In genomic region chr11:119909436-119909835, GRCm38 (mm10) we compare ENCODE assay signal across 9 mouse cellular contexts. TPM values are rescaled to one million over a fixed set of nuclear protein-coding genes. Genes with fewer than 3 reads are reported as not detected.
DNase-seq lines count a peak whose midpoint lies in the region; ATAC-seq and TF ChIP-seq lines count a peak whose summit lies in the region.
"Had no signal": no experiment of that assay in that cellular context is flagged by ENCODE, and none has a peak within 500 bp of the region (broad histone marks: within the 10 kb centered on the region; RNA-seq: fewer than 3 reads in every experiment).

No protein-coding gene starts in this region.

- no peak overlapping the region for H3K4me3 ChIP-seq in liver, adult 2 months (ENCODE audit: insufficient read depth, low read depth, low read length)
- no peak overlapping the region for H3K4me3 ChIP-seq in neural tube, embryonic 12.5 days
- H3K4me3 ChIP-seq: erythroblast, embryonic 14.5 days had no signal

- no peak overlapping the region for H3K27ac ChIP-seq in liver, adult 2 months (replicated peaks; ENCODE audit: insufficient read depth, low read depth, low read length)
- no peak overlapping the region for H3K27ac ChIP-seq in neural tube, embryonic 12.5 days

- no peaks in the 10 kb centered on the region for H3K27me3 ChIP-seq in liver, adult 2 months (ENCODE audit: control insufficient read depth, insufficient read depth, low read length)
- H3K27me3 ChIP-seq in neural tube, embryonic 12.5 days (replicated peaks) = no peaks in the 10 kb centered on the region

- H3K9me3 ChIP-seq in neural tube, embryonic 12.5 days = no peaks in the 10 kb centered on the region

- peak; percentile 93 for TF ChIP-seq CTCF in liver, adult 2 months (IDR thresholded peaks at IDR 0.05; ENCODE audit: low read depth, low read length)

- ATAC-seq in inflammation-experienced regulatory T-cells, adult 6 months = peak; percentile 38
- no peak for ATAC-seq in neural tube, embryonic 12.5 days (ENCODE audit: low FRiP score, low read depth)

- no peak overlapping the region for H3K9ac ChIP-seq in liver, adult 2 months (ENCODE audit: low read depth, low read length)
- H3K9ac ChIP-seq in neural tube, embryonic 12.5 days = no peak overlapping the region

- peak overlapping the region; percentile 22; the same call in 1 of the 2 replicates for H3K4me2 ChIP-seq in neural tube, embryonic 12.5 days (replicated peaks)

- DNase-seq in layer of hippocampus, adult 11-12 months (ENCODE audit: low spot score) = peak; percentile 78
- DNase-seq in layer of hippocampus, adult 9-11 months = no peak
- peak; percentile 73 for DNase-seq in c-Kit-positive CD71-negative TER-119-negative erythroid progenitor cells, embryonic 14.5 days (ENCODE audit: low read depth)
- peak; percentile 79 for DNase-seq in gastrocnemius, postnatal 10 days
- no peak for DNase-seq in liver, adult 2 months (ENCODE audit: extremely low read depth, low read depth, low spot score)
- peak; percentile 84 for DNase-seq in thymus, postnatal 0 days (ENCODE audit: low spot score)

- H3K4me1 ChIP-seq in liver, adult 2 months (ENCODE audit: control insufficient read depth, insufficient read depth, low read length) = 0 out of 2 replicates have a peak, but pooled peaks cover 2% of the 10 kb centered on the region
- peaks cover 15% of the 10 kb centered on the region for H3K4me1 ChIP-seq in neural tube, embryonic 12.5 days

- no peaks in the 10 kb centered on the region for H3K36me3 ChIP-seq in liver, adult 2 months (ENCODE audit: control insufficient read depth, insufficient read depth, low read length)
- H3K36me3 ChIP-seq in neural tube, embryonic 12.5 days = no peaks in the 10 kb centered on the region

- no peaks in the 10 kb centered on the region for H3K79me2 ChIP-seq in liver, adult 2 months (ENCODE audit: control insufficient read depth, insufficient read depth, low read length)

- no peak for TF ChIP-seq POLR2A in liver, adult 2 months (IDR thresholded peaks at IDR 0.05; ENCODE audit: extremely low read depth, insufficient read depth, low read length)

- 1% methylated on average over 5 of the region's 5 CpGs for WGBS in liver, adult 2 months
- WGBS in neural tube, embryonic 12.5 days = 0% methylated on average over 5 of the region's 5 CpGs

RNA-seq across cellular contexts. Expression of gene Chmp6, which starts 3.8 kb away (rescaled TPM):
- total RNA-seq in gastrocnemius, postnatal 10 days (2021) = 10 to 100 TPM; 30.8 to 33.5 TPM
- polyA plus RNA-seq in inflammation-experienced regulatory T-cells, adult 6 months (2017; shearing (Covaris generic)) = 10 to 100 TPM; 43.9 to 55.0 (median 52.0) TPM
- 20.6 and 21.6 TPM in 2 replicates for total RNA-seq in liver, adult 2 months (2014; rRNA removed)
- 34.2 and 34.9 TPM in 2 replicates for polyA plus RNA-seq in liver, adult 2 months (2012; rRNA removed)
- 95.6 and 99.4 TPM in 2 replicates for polyA plus RNA-seq in neural tube, embryonic 12.5 days (2016; fragmentation: Nextera tagmentation; extraction: Ambion mirVana)
- 81.4 and 86.0 TPM in 2 replicates for polyA plus RNA-seq in thymus, postnatal 0 days (2015; fragmentation: Nextera tagmentation; extraction: Ambion mirVana)

RNA-seq across cellular contexts. Expression of gene Baiap2, which starts 33.1 kb away (rescaled TPM):
- total RNA-seq in gastrocnemius, postnatal 10 days (2021) = 1 to 10 TPM; 4.1 to 6.3 TPM
- 10 to 100 TPM in 1 of 3 experiments, 1 to 10 TPM in 2; 8.1 to 12.1 (median 9.6) TPM for polyA plus RNA-seq in inflammation-experienced regulatory T-cells, adult 6 months (2017; shearing (Covaris generic))
- 11.6 and 16.2 TPM in 2 replicates for total RNA-seq in liver, adult 2 months (2014; rRNA removed)
- 45.6 and 59.4 TPM in 2 replicates for polyA plus RNA-seq in liver, adult 2 months (2012; rRNA removed)
- 10.4 and 11.8 TPM in 2 replicates for polyA plus RNA-seq in neural tube, embryonic 12.5 days (2016; fragmentation: Nextera tagmentation; extraction: Ambion mirVana)
- polyA plus RNA-seq in thymus, postnatal 0 days (2015; fragmentation: Nextera tagmentation; extraction: Ambion mirVana) = 25.1 and 26.3 TPM in 2 replicates

Comparison
In these comparisons a context has a peak if more than half of its experiments do, and no peak if none do; other contexts are left out.
1. DNase-seq: peak in layer of hippocampus, adult 11-12 months (single experiment), c-Kit-positive CD71-negative TER-119-negative erythroid progenitor cells, embryonic 14.5 days (single experiment), gastrocnemius, postnatal 10 days (single experiment) and thymus, postnatal 0 days (single experiment); none in layer of hippocampus, adult 9-11 months (single experiment) and liver, adult 2 months (single experiment).